Mouse (Mus musculus) retina, postnatal 1 day (tissue): ENCODE results near the gene Gm17469.
"Not testable (repeated sequence)": the region's sequence is repeated elsewhere in the genome, so short reads cannot be mapped to it uniquely, and the experiment has no call there.

Experiments
- DNase-seq: peaks from one replicate; pipeline ENCODE4 v3.0.0-alpha.2; 2012

The Gm17469 gene

GRCm38 (mm10) chrX:124629593-124629992 is at the start of gene Gm17469:
Gm17469 (plus strand) TSS chrX:124629893.
- DNase-seq: not testable (repeated sequence)
